Mouse (Mus musculus): ENCODE results near the gene Gm15155.

- TF ChIP-seq CTCF (IDR thresholded peaks at IDR 0.05; ENCODE audit: extremely low read depth, insufficient read depth, low read length) (no peak), POLR2A (IDR thresholded peaks at IDR 0.05; ENCODE audit: extremely low read depth, insufficient read depth, low read length) (no peak)
These were observed 29.9 kb upstream of the Gm15155 start for GRCm38 (mm10) chrX:155594685-155595084.

All from cortical plate, adult 2 months (tissue).